Mouse (Mus musculus): ENCODE measurements around the gene Duox2.

DNA sequence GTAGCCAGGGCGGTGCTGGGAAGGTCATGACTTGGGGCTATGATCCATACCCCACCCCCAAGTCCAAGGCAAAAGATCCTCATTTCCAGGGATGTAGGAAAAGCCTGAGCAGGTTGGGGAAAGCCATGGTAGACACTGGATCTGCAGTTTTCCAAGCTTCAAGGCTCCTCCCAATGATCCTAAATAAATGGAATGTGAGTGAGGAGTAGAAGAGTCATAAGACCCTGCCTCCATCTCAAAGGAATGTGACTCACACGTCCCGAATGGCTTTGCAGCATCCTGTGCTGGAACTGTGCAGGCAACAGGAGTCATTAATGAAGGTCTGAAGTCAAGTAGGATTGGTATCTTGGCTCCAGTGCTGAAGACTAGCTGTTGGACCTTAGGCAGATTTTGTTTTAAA lies 29.7 kb upstream of the Duox2 start:
- TF ChIP-seq CTCF (IDR thresholded peaks at IDR 0.05; ENCODE audit: control insufficient read depth, insufficient read depth, low read length) (no peak), POLR2A (IDR thresholded peaks at IDR 0.05; ENCODE audit: borderline replicate concordance, control insufficient read depth, low read depth, low read length) (no peak)
